Mouse (Mus musculus): ENCODE data around the gene Mtx1. TPM values are rescaled to one million over a fixed set of nuclear protein-coding genes. Genes with fewer than 3 reads are reported as not detected.

Mtx1 gene
- 229 and 256 TPM in 2 replicates for polyA plus RNA-seq (2012; rRNA removed)

GRCm38 (mm10) chr3:89226900-89227299, at the start of gene Mtx1:
Gene Mtx1 (minus strand): TSS chr3:89227088.

GRCm38 (mm10) chr3:89270051-89270755, 43.3 kb upstream of the Mtx1 start, which contains the start of gene Slc50a1:
Gene Slc50a1 (minus strand): TSS chr3:89270570.

GRCm38 (mm10) chr3:89259076-89259475, 32.2 kb upstream of the Mtx1 start, which contains the start of gene Dpm3:
Gene Dpm3 (plus strand): TSS chr3:89259358.

GRCm38 (mm10) chr3:89246261-89247100, 19.6 kb upstream of the Mtx1 start, which contains the start of gene Trim46:
Gene Trim46 (minus strand): TSS chr3:89246309.

GRCm38 (mm10) chr3:89245688-89246171, 18.8 kb upstream of the Mtx1 start, which contains the start of gene Krtcap2:
Gene Krtcap2 (plus strand): TSS chr3:89245966.

GRCm38 (mm10) chr3:89228836-89229235, 1.9 kb upstream of the Mtx1 start, which contains the start of gene Muc1:
Gene Muc1 (plus strand): TSS chr3:89229057.

GRCm38 (mm10) chr3:89214681-89215411, 12.0 kb downstream of the Mtx1 start, which contains the start of gene Thbs3:
Gene Thbs3 (plus strand): TSS chr3:89215180.

GRCm38 (mm10) chr3:89202253-89203141, 24.4 kb downstream of the Mtx1 start, which contains the start of gene Gba:
Gene Gba (plus strand): TSS chr3:89202928.

GRCm38 (mm10) chr3:89183058-89183958, 43.6 kb downstream of the Mtx1 start, which contains the start of gene Fam189b:
Gene Fam189b (plus strand): TSS chr3:89183143.

GRCm38 (mm10) chr3:89177242-89178106, 49.4 kb downstream of the Mtx1 start, which contains the start of gene Scamp3:
Gene Scamp3 (plus strand): TSS chr3:89177473.

GRCm38 (mm10) chr3:89164506-89165267, 62.2 kb downstream of the Mtx1 start, which contains the start of gene Clk2:
Gene Clk2 (plus strand): TSS chr3:89164795.

GRCm38 (mm10) chr3:89159616-89160344, 67.1 kb downstream of the Mtx1 start, which contains the start of gene Hcn3:
Gene Hcn3 (minus strand): TSS chr3:89160196.

Other genes with a start within 250 kb of the Mtx1 start
- 36.2 and 37.3 TPM in 2 replicates for gene Rusc1, start 133.8 kb downstream of the Mtx1 start, polyA plus RNA-seq (2012; rRNA removed)
- gene Gm43738, start 126.0 kb downstream of the Mtx1 start, polyA plus RNA-seq (2012; rRNA removed) = not detected in 2 replicates
- gene Fdps, start 125.1 kb downstream of the Mtx1 start, polyA plus RNA-seq (2012; rRNA removed) = 139 and 176 TPM in 2 replicates
- gene Pklr, start 90.9 kb downstream of the Mtx1 start, polyA plus RNA-seq (2012; rRNA removed) = 2.0 and 8.7 TPM in 2 replicates
- gene Hcn3, start 66.9 kb downstream of the Mtx1 start, polyA plus RNA-seq (2012; rRNA removed) = 9.1 and 13.9 TPM in 2 replicates
- 89.7 and 99.3 TPM in 2 replicates for gene Clk2, start 62.3 kb downstream of the Mtx1 start, polyA plus RNA-seq (2012; rRNA removed)
- 154 and 183 TPM in 2 replicates for gene Scamp3, start 49.6 kb downstream of the Mtx1 start, polyA plus RNA-seq (2012; rRNA removed)
- 63.7 and 65.9 TPM in 2 replicates for gene Fam189b, start 43.9 kb downstream of the Mtx1 start, polyA plus RNA-seq (2012; rRNA removed)
- gene Gba, start 24.2 kb downstream of the Mtx1 start, polyA plus RNA-seq (2012; rRNA removed) = 61.5 and 89.3 TPM in 2 replicates
- 59.8 and 60.5 TPM in 2 replicates for gene Thbs3, start 11.9 kb downstream of the Mtx1 start, polyA plus RNA-seq (2012; rRNA removed)
- gene Muc1, start 2.0 kb upstream of the Mtx1 start, polyA plus RNA-seq (2012; rRNA removed) = 16.1 and 33.4 TPM in 2 replicates
- 267 and 351 TPM in 2 replicates for gene Krtcap2, start 18.9 kb upstream of the Mtx1 start, polyA plus RNA-seq (2012; rRNA removed)
- gene Trim46, start 19.2 kb upstream of the Mtx1 start, polyA plus RNA-seq (2012; rRNA removed) = 16.5 and 20.5 TPM in 2 replicates
- 503 and 662 TPM in 2 replicates for gene Dpm3, start 32.3 kb upstream of the Mtx1 start, polyA plus RNA-seq (2012; rRNA removed)
- 203 and 215 TPM in 2 replicates for gene Slc50a1, start 43.5 kb upstream of the Mtx1 start, polyA plus RNA-seq (2012; rRNA removed)
- gene Efna1, start 54.1 kb upstream of the Mtx1 start, polyA plus RNA-seq (2012; rRNA removed) = 43.0 and 48.2 TPM in 2 replicates
- 1.9 and 5.0 TPM in 2 replicates for gene Efna3, start 95.9 kb upstream of the Mtx1 start, polyA plus RNA-seq (2012; rRNA removed)
- gene Efna4, start 110.9 kb upstream of the Mtx1 start, polyA plus RNA-seq (2012; rRNA removed) = 36.4 and 44.7 TPM in 2 replicates
- gene Adam15, start 122.9 kb upstream of the Mtx1 start, polyA plus RNA-seq (2012; rRNA removed) = 179 and 187 TPM in 2 replicates
- gene Dcst2, start 134.9 kb upstream of the Mtx1 start, polyA plus RNA-seq (2012; rRNA removed) = 0.23 and 0.62 TPM in 2 replicates
- gene Dcst1, start 138.2 kb upstream of the Mtx1 start, polyA plus RNA-seq (2012; rRNA removed) = 0.30 and 0.32 TPM in 2 replicates
- 68.2 and 77.9 TPM in 2 replicates for gene Zbtb7b, start 167.7 kb upstream of the Mtx1 start, polyA plus RNA-seq (2012; rRNA removed)
- gene Lenep, start 175.7 kb upstream of the Mtx1 start, polyA plus RNA-seq (2012; rRNA removed) = 2.0 TPM in 1 of 2 replicates, not detected in the other
- 34.7 and 49.3 TPM in 2 replicates for gene Flad1, start 184.8 kb upstream of the Mtx1 start, polyA plus RNA-seq (2012; rRNA removed)
- 40.3 and 61.0 TPM in 2 replicates for gene Cks1b, start 191.3 kb upstream of the Mtx1 start, polyA plus RNA-seq (2012; rRNA removed)
- 116 and 134 TPM in 2 replicates for gene Shc1, start 191.4 kb upstream of the Mtx1 start, polyA plus RNA-seq (2012; rRNA removed)
- gene Pygo2, start 203.1 kb upstream of the Mtx1 start, polyA plus RNA-seq (2012; rRNA removed) = 179 and 285 TPM in 2 replicates
- 80.0 and 83.8 TPM in 2 replicates for gene Pbxip1, start 209.6 kb upstream of the Mtx1 start, polyA plus RNA-seq (2012; rRNA removed)
- gene Pmvk, start 227.5 kb upstream of the Mtx1 start, polyA plus RNA-seq (2012; rRNA removed) = 17.7 and 21.3 TPM in 2 replicates